Mouse (Mus musculus) forebrain, embryonic 13.5 days (tissue): ENCODE data around the gene Timm29. TPM values are rescaled to one million over a fixed set of nuclear protein-coding genes. Genes with fewer than 3 reads are reported as not detected.
A peak's percentile ranks its signal among the peaks of the same experiment; 100 is the strongest.

Experiments
- ATAC-seq: fragments of 200-750 bp; cut with Nextera tagmentation; 2 replicates; pipeline ENCODE4 v1.8.0; 2017
- H3K27ac ChIP-seq: fragments of 300-500 bp; sonication (generic); 2 replicates; pipeline ENCODE4 v1.5.1; 2015; ENCODE audit warnings: inconsistent platforms, mild to moderate bottlenecking, moderate library complexity
- H3K27me3 ChIP-seq: fragments of 300-500 bp; sonication (generic); 2 replicates; pipeline ENCODE4 v1.6.1; 2015; ENCODE audit warnings: mild to moderate bottlenecking, inconsistent platforms
- H3K36me3 ChIP-seq: fragments of 300-500 bp; sonication (generic); 2 replicates; pipeline ENCODE4 v1.6.1; 2015; ENCODE audit warnings: mild to moderate bottlenecking, inconsistent platforms; ENCODE audit not compliant: poor library complexity, severe bottlenecking
- H3K4me1 ChIP-seq: fragments of 300-500 bp; sonication (generic); 2 replicates; pipeline ENCODE4 v1.6.1; 2015; ENCODE audit warnings: inconsistent platforms
- H3K4me2 ChIP-seq: fragments of 300-500 bp; sonication (generic); 2 replicates; pipeline ENCODE4 v1.6.1; 2015; ENCODE audit warnings: inconsistent platforms, mild to moderate bottlenecking, moderate library complexity
- H3K4me3 ChIP-seq: fragments of 300-500 bp; sonication (generic); 2 replicates; pipeline ENCODE4 v1.5.1; 2015; ENCODE audit warnings: mild to moderate bottlenecking, inconsistent platforms
- H3K9ac ChIP-seq: fragments of 300-500 bp; sonication (generic); 2 replicates; pipeline ENCODE4 v1.6.1; 2015; ENCODE audit warnings: mild to moderate bottlenecking, inconsistent platforms
- H3K9me3 ChIP-seq: fragments of 300-500 bp; sonication (generic); replicated peaks from 2 replicates; pipeline ENCODE4 v1.6.1; 2016; ENCODE audit warnings: inconsistent platforms
- WGBS: fragments of 180-500 bp; shearing (Covaris S2); methylation state at CpG from one replicate; pipeline ENCODE4 v1.1.7; 2015; 5-methylcytosine and 5-hydroxymethylcytosine counted together
- microRNA counts: library from miRNA; unstranded; fragments of <30 nt; microRNA quantifications from one replicate; lab custom pipeline; 2016
- microRNA-seq: library from miRNA; unstranded; fragments of <30 nt; microRNA quantifications from one replicate; pipeline ENCODE4, GENCODE M21; 2016
- polyA plus RNA-seq: library from polyadenylated mRNA; unstranded; fragments of >200 nt; fragmentation: Nextera tagmentation; extraction: Ambion mirVana; gene quantifications from 2 replicates; pipeline ENCODE4 v1.2.1, GENCODE M21; 2015

Gene Timm29
- polyA plus RNA-seq, 1 experiment from 2014 or later = 44.3 TPM

DNA sequence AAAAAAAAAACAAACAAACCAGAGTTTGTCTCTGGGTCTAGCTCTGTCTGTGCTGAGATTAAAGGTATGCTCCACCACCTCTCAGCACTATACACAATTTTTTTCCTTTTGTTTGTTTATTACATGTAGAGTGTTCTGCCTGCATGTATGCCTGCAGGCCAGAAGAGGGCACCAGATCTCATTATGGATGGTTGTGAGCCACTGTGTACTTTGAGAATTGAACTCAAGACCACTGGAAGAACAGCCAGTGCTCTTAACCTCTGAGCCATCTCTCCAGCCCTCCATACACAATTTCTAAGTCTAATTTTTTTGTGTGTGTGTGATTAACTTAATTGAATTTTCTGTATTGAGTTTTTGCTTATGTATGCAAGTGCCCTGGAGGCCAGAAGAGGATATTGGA lies 34.0 kb downstream of the Timm29 start:
- H3K9me3 ChIP-seq = no peaks in the 10 kb centered on the region
- H3K36me3 ChIP-seq = peaks cover 8% of the 10 kb centered on the region; the same call in 1 of the 2 replicates
- H3K27me3 ChIP-seq = no peaks in the 10 kb centered on the region
- H3K4me2 ChIP-seq = no peak overlapping the region
- no peak for ATAC-seq
- H3K27ac ChIP-seq = no peak overlapping the region
- peaks cover 27% of the 10 kb centered on the region for H3K4me1 ChIP-seq
- no peak overlapping the region for H3K4me3 ChIP-seq
- no peak overlapping the region for H3K9ac ChIP-seq

GRCm38 (mm10) chr9:21627145-21627795 lies 34.7 kb downstream of the Timm29 start:
- peaks cover 27% of the 10 kb centered on the region for H3K4me1 ChIP-seq
- H3K4me2 ChIP-seq = 0 out of 2 replicates have a peak overlapping the region, but pooled peaks have one; percentile 22
- ATAC-seq = no peak
- 65% methylated on average over 5 of the region's 5 CpGs for WGBS
- H3K4me3 ChIP-seq = no peak overlapping the region
- no peak overlapping the region for H3K27ac ChIP-seq
- no peak overlapping the region for H3K9ac ChIP-seq
- no peaks in the 10 kb centered on the region for H3K27me3 ChIP-seq
- H3K36me3 ChIP-seq = peaks cover 8% of the 10 kb centered on the region; the same call in 1 of the 2 replicates
- no peaks in the 10 kb centered on the region for H3K9me3 ChIP-seq

- H3K27ac ChIP-seq = no peak overlapping the region
- peaks cover 34% of the 10 kb centered on the region for H3K36me3 ChIP-seq
- no peaks in the 10 kb centered on the region for H3K9me3 ChIP-seq
- peaks cover 14% of the 10 kb centered on the region for H3K4me1 ChIP-seq
- 86% methylated on average over 3 of the region's 3 CpGs for WGBS
- ATAC-seq = no peak
- no peaks in the 10 kb centered on the region for H3K27me3 ChIP-seq
- no peak overlapping the region for H3K9ac ChIP-seq
- no peak overlapping the region for H3K4me3 ChIP-seq
- H3K4me2 ChIP-seq = no peak overlapping the region
Measured at GRCm38 (mm10) chr9:21630673-21631072, 38.2 kb downstream of the Timm29 start.

- H3K4me1 ChIP-seq = peaks cover 6% of the 10 kb centered on the region; the same call in 1 of the 2 replicates
- WGBS = 70% methylated on average over 3 of the region's 3 CpGs
- H3K27ac ChIP-seq = no peak overlapping the region
- no peak overlapping the region for H3K4me2 ChIP-seq
- H3K4me3 ChIP-seq = no peak overlapping the region
- H3K9ac ChIP-seq = no peak overlapping the region
- peaks cover 59% of the 10 kb centered on the region for H3K36me3 ChIP-seq
- no peaks in the 10 kb centered on the region for H3K9me3 ChIP-seq
- ATAC-seq = no peak
- H3K27me3 ChIP-seq = no peaks in the 10 kb centered on the region
Measured at GRCm38 (mm10) chr9:21633106-21633505, 40.6 kb downstream of the Timm29 start.

- H3K4me3 ChIP-seq = no peak overlapping the region
- peaks cover 84% of the 10 kb centered on the region for H3K36me3 ChIP-seq
- no peaks in the 10 kb centered on the region for H3K27me3 ChIP-seq
- H3K9ac ChIP-seq = no peak overlapping the region
- WGBS = 65% methylated on average over 7 of the region's 7 CpGs
- no peak overlapping the region for H3K27ac ChIP-seq
- peaks cover 6% of the 10 kb centered on the region; the same call in 1 of the 2 replicates for H3K4me1 ChIP-seq
- 0 out of 2 replicates have a peak, but pooled peaks have one; percentile 44 for ATAC-seq
- no peaks in the 10 kb centered on the region for H3K9me3 ChIP-seq
- H3K4me2 ChIP-seq = no peak overlapping the region
Measured at GRCm38 (mm10) chr9:21635639-21636038, 43.1 kb downstream of the Timm29 start.

GRCm38 (mm10) chr9:21639031-21639430 lies 46.5 kb downstream of the Timm29 start:
- Histone ChIP-seq H3K36me3 (peaks cover 100% of the 10 kb centered on the region), H3K4me3 (no peak overlapping the region), H3K4me1 (peaks cover 6% of the 10 kb centered on the region; the same call in 1 of the 2 replicates), H3K9me3 (no peaks in the 10 kb centered on the region), H3K4me2 (no peak overlapping the region), H3K27me3 (no peaks in the 10 kb centered on the region), H3K9ac (no peak overlapping the region), H3K27ac (no peak overlapping the region)
- no peak for ATAC-seq
- WGBS = 91% methylated on average over 11 of the region's 11 CpGs

MicroRNA genes within 50 kb of the gene (microRNA counts, 519-probe panel; counts per million panel counts)
- microRNA mmu-miR-1946b (lab: Ali Mortazavi, UCI) = 177 counts per million, percentile 53 among the panel's probes with 10 or more counts

Small RNAs within 50 kb of the gene (microRNA-seq; reads per million reads assigned to microRNA genes)
- gene Mir1946b = not detected

Other genes with a start within 250 kb of the Timm29 start
- 310 and 349 TPM in 2 replicates for gene Ilf3, start 224.9 kb upstream of the Timm29 start, polyA plus RNA-seq
- gene Qtrt1, start 180.9 kb upstream of the Timm29 start, polyA plus RNA-seq = 46.9 and 55.9 TPM in 2 replicates
- gene Dnm2, start 167.8 kb upstream of the Timm29 start, polyA plus RNA-seq = 71.8 and 72.4 TPM in 2 replicates
- gene Tmed1, start 82.5 kb upstream of the Timm29 start, polyA plus RNA-seq = 59.2 and 69.3 TPM in 2 replicates
- gene AB124611, start 66.5 kb upstream of the Timm29 start, polyA plus RNA-seq = 5.3 and 5.4 TPM in 2 replicates
- gene Carm1, start 45.8 kb upstream of the Timm29 start, polyA plus RNA-seq = 28.5 and 29.9 TPM in 2 replicates
- gene Yipf2, start 106 bp downstream of the Timm29 start, polyA plus RNA-seq = 20.6 and 23.0 TPM in 2 replicates
- gene Smarca4, start 23.4 kb downstream of the Timm29 start, polyA plus RNA-seq = 159 and 174 TPM in 2 replicates
- gene Ldlr, start 130.8 kb downstream of the Timm29 start, polyA plus RNA-seq = 21.2 and 26.3 TPM in 2 replicates
- 95.6 and 95.7 TPM in 2 replicates for gene Spc24, start 167.6 kb downstream of the Timm29 start, polyA plus RNA-seq
- 2.6 and 3.1 TPM in 2 replicates for gene Kank2, start 206.0 kb downstream of the Timm29 start, polyA plus RNA-seq
- gene Angptl8, start 242.8 kb downstream of the Timm29 start, polyA plus RNA-seq = 0.21 TPM in 1 of 2 replicates, not detected in the other